Mouse (Mus musculus) CD8-positive naive resting alpha-beta T cell, adult 57 days (primary cell): ENCODE results near the gene Ctla4. TPM values are rescaled to one million over a fixed set of nuclear protein-coding genes. Genes with fewer than 3 reads are reported as not detected.

Experiments used
- total RNA-seq: library from RNA; stranded (reverse); gene quantifications from one replicate; pipeline ENCODE4 v1.2.4, GENCODE M21; 2023

The Ctla4 gene
- total RNA-seq: 69.8 TPM

DNA sequence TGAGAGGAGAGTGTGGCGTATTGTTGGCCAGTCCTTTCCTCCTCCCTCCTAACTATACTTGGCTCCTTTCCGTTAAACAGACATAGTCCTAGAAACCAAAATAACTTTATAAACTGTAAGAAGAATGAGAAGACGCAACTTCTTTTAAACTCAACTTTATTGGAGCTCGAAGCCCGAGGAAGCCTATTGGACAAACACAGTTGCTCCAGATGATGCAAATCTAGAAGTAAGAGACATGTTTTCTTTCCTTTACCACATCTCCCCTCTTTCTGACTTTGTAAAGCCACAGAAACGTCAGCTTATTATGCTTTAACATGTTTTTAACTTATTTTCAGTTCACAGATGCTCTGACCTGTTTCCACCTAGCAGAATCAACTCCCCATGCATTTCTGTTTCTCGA lies at the start of gene Ctla4:
TSS of gene Ctla4 (plus strand) at position 20 of the 400 bp plus-strand sequence.

Other genes with a start within 250 kb of the Ctla4 start
- gene Cd28, start 170.2 kb upstream of the Ctla4 start, total RNA-seq: 463 TPM
- gene Icos, start 90.9 kb downstream of the Ctla4 start, total RNA-seq: 53.6 TPM